Mouse (Mus musculus) ES-E14 (cell line): ENCODE data around the gene Efnb3.

ENCODE experiments used
- CHD2 ChIP-seq: IDR thresholded peaks from 2 replicates; pipeline ENCODE4 v1.6.1; 2014; ENCODE audit warnings: mild to moderate bottlenecking, low read depth, low read length, inconsistent platforms
- HCFC1 ChIP-seq: IDR thresholded peaks from 2 replicates; pipeline ENCODE4 v1.6.1; 2012; ENCODE audit warnings: low read length, inconsistent platforms, borderline replicate concordance; ENCODE audit not compliant: insufficient read depth
- MAFK ChIP-seq: IDR thresholded peaks from 2 replicates; pipeline ENCODE4 v1.6.1; 2014; ENCODE audit warnings: mild to moderate bottlenecking, low read depth, low read length, inconsistent platforms; ENCODE audit not compliant: insufficient read depth
- ZC3H11A ChIP-seq: IDR thresholded peaks from 2 replicates; pipeline ENCODE4 v1.6.1; 2012; ENCODE audit warnings: low read depth, mild to moderate bottlenecking, inconsistent platforms, low read length, borderline replicate concordance
- ZNF384 ChIP-seq: IDR thresholded peaks from 2 replicates; pipeline ENCODE4 v1.6.1; 2012; ENCODE audit warnings: low read depth, low read length, inconsistent platforms

DNA sequence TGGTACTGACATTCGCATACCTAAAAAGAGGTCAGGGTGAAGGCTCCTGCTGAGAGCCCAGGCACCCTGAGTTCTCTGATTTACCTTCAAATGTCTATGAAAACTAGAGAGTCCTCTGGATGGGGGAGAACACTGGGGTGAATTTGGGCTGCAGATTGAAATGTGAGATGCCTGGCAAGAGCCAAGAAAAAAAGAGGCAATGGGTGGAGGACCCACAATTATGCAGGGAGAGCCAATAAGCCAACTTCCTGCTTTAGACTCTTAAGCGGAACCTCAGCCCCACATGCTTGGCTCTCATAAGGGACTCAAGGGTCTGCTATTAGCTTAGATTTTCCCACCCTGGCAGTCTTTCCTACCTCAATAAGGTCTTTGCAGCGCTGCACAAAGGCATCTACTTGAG, 43.3 kb downstream of the Efnb3 start:
- TF ChIP-seq ZNF384 (no peak), MAFK (no peak), CHD2 (no peak), ZC3H11A (no peak), HCFC1 (no peak)
